Mouse (Mus musculus): ENCODE results near the gene Atp6v1g3. TPM values are rescaled to one million over a fixed set of nuclear protein-coding genes. Genes with fewer than 3 reads are reported as not detected.

Atp6v1g3 gene
- total and polyA plus RNA-seq, 2 experiments from 2014 or later: not detected

DNA sequence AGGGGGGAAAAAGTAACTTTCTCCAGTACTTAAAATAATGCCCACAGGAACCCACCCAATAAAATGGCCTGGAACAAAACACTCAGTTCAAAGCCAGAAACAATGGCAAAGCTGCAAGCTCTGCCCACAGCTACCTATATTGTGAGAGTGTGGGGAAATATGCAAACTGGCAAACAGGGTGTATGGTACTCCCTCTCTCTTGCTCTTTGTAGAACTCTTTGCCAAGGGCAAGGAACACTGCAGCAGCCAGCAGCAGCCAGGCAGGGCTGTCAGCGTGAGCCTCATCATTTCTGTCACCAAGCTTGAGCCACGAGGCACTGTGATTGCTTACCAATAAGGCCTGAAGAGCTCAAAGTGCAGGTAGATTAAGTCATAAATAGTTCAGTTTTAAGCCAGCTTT lies 53.0 kb downstream of the Atp6v1g3 start:
- no peak for TF ChIP-seq CTCF (IDR thresholded peaks at IDR 0.05; ENCODE audit: low read depth)
- 21% methylated on average over 2 of the region's 2 CpGs for WGBS
- H3K9ac ChIP-seq (replicated peaks; ENCODE audit: low read length): no peak overlapping the region
- H3K36me3 ChIP-seq (ENCODE audit: insufficient read depth, low read length): no peaks in the 10 kb centered on the region
- ATAC-seq (no peak), DNase-seq (ENCODE audit: low spot score) (no peak)
- peak overlapping the region; percentile 13; the same call in 1 of the 2 replicates for H3K4me2 ChIP-seq (ENCODE audit: low read depth, low read length)
- H3K4me1 ChIP-seq (ENCODE audit: insufficient read depth, low read length): no peaks in the 10 kb centered on the region
- H3K4me3 ChIP-seq (ENCODE audit: low read length): no peak overlapping the region
- no peak overlapping the region for H3K27ac ChIP-seq
- no peaks in the 10 kb centered on the region for H3K9me3 ChIP-seq (ENCODE audit: low read length)
- no peaks in the 10 kb centered on the region for H3K27me3 ChIP-seq (ENCODE audit: insufficient read depth, low read length)

GRCm38 (mm10) chr1:138327466-138328245 lies 54.1 kb downstream of the Atp6v1g3 start:
- no peaks in the 10 kb centered on the region for H3K4me1 ChIP-seq (ENCODE audit: insufficient read depth, low read length)
- no peaks in the 10 kb centered on the region for H3K36me3 ChIP-seq (ENCODE audit: insufficient read depth, low read length)
- H3K9me3 ChIP-seq (ENCODE audit: low read length): no peaks in the 10 kb centered on the region
- no peaks in the 10 kb centered on the region for H3K27me3 ChIP-seq (ENCODE audit: insufficient read depth, low read length)
- H3K4me2 ChIP-seq (ENCODE audit: low read depth, low read length): no peak overlapping the region
- H3K9ac ChIP-seq (replicated peaks; ENCODE audit: low read length): no peak overlapping the region
- 68% methylated on average over 18 of the region's 18 CpGs for WGBS
- TF ChIP-seq CTCF (IDR thresholded peaks at IDR 0.05; ENCODE audit: low read depth): no peak
- ATAC-seq (no peak), DNase-seq (ENCODE audit: low spot score) (no peak)
- H3K4me3 ChIP-seq (ENCODE audit: low read length): no peak overlapping the region
- no peak overlapping the region for H3K27ac ChIP-seq

- Histone ChIP-seq H3K9me3 (ENCODE audit: low read length) (no peaks in the 10 kb centered on the region), H3K4me3 (ENCODE audit: low read length) (peak overlapping the region; percentile 25; the same call in 1 of the 2 replicates), H3K9ac (replicated peaks; ENCODE audit: low read length) (no peak overlapping the region), H3K4me1 (ENCODE audit: insufficient read depth, low read length) (no peaks in the 10 kb centered on the region), H3K4me2 (ENCODE audit: low read depth, low read length) (peak overlapping the region; percentile 49), H3K36me3 (ENCODE audit: insufficient read depth, low read length) (no peaks in the 10 kb centered on the region), H3K27me3 (ENCODE audit: insufficient read depth, low read length) (no peaks in the 10 kb centered on the region), H3K27ac (no peak overlapping the region)
- ATAC-seq (no peak), DNase-seq (ENCODE audit: low spot score) (peak; percentile 81)
- peak; percentile 74 for TF ChIP-seq CTCF (IDR thresholded peaks at IDR 0.05; ENCODE audit: low read depth)
- 8% methylated on average over 12 of the region's 12 CpGs for whole genome bisulfite sequencing
These were observed 54.8 kb downstream of the Atp6v1g3 start for GRCm38 (mm10) chr1:138328320-138328719.

GRCm38 (mm10) chr1:138330556-138330955 lies 57.0 kb downstream of the Atp6v1g3 start:
- H3K4me3 ChIP-seq (ENCODE audit: low read length): no peak overlapping the region
- 93% methylated on average over 2 of the region's 2 CpGs for WGBS
- H3K9me3 ChIP-seq (ENCODE audit: low read length): no peaks in the 10 kb centered on the region
- DNase-seq (ENCODE audit: low spot score): no peak
- no peak for ATAC-seq
- no peaks in the 10 kb centered on the region for H3K27me3 ChIP-seq (ENCODE audit: insufficient read depth, low read length)
- no peak for TF ChIP-seq CTCF (IDR thresholded peaks at IDR 0.05; ENCODE audit: low read depth)
- no peak overlapping the region for H3K4me2 ChIP-seq (ENCODE audit: low read depth, low read length)
- no peaks in the 10 kb centered on the region for H3K4me1 ChIP-seq (ENCODE audit: insufficient read depth, low read length)
- H3K27ac ChIP-seq: no peak overlapping the region
- H3K36me3 ChIP-seq (ENCODE audit: insufficient read depth, low read length): no peaks in the 10 kb centered on the region
- no peak overlapping the region for H3K9ac ChIP-seq (replicated peaks; ENCODE audit: low read length)

DNA sequence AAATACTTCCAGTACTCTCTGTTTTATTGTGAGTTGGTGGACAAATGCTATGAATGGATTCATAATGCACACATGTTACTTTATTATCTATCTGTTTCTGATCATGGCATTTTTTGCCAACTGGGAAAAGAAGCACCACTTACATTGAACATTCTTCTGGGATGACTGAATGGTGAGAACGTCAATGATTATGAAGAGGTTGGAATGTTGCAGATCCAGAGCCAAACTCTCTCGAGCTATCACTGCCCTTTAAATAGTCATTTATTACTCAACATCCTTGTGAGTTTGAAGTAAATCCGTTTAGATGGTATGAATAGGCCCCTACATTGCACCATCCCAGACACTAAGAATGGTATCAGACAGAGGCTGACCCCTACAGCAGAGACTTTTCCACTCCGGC lies 58.1 kb downstream of the Atp6v1g3 start:
- TF ChIP-seq CTCF (IDR thresholded peaks at IDR 0.05; ENCODE audit: low read depth): no peak
- no peaks in the 10 kb centered on the region for H3K9me3 ChIP-seq (ENCODE audit: low read length)
- H3K4me2 ChIP-seq (ENCODE audit: low read depth, low read length): no peak overlapping the region
- no peaks in the 10 kb centered on the region for H3K27me3 ChIP-seq (ENCODE audit: insufficient read depth, low read length)
- 80% methylated on average over 4 of the region's 4 CpGs for WGBS
- no peaks in the 10 kb centered on the region for H3K4me1 ChIP-seq (ENCODE audit: insufficient read depth, low read length)
- no peaks in the 10 kb centered on the region for H3K36me3 ChIP-seq (ENCODE audit: insufficient read depth, low read length)
- H3K4me3 ChIP-seq (ENCODE audit: low read length): no peak overlapping the region
- no peak overlapping the region for H3K27ac ChIP-seq
- ATAC-seq: no peak
- DNase-seq (ENCODE audit: low spot score): no peak
- H3K9ac ChIP-seq (replicated peaks; ENCODE audit: low read length): no peak overlapping the region

GRCm38 (mm10) chr1:138334701-138335100 lies 61.2 kb downstream of the Atp6v1g3 start:
- no peaks in the 10 kb centered on the region for H3K4me1 ChIP-seq (ENCODE audit: insufficient read depth, low read length)
- no peak overlapping the region for H3K27ac ChIP-seq
- H3K27me3 ChIP-seq (ENCODE audit: insufficient read depth, low read length): no peaks in the 10 kb centered on the region
- DNase-seq (ENCODE audit: low spot score): no peak
- H3K4me3 ChIP-seq (ENCODE audit: low read length): no peak overlapping the region
- no peaks in the 10 kb centered on the region for H3K36me3 ChIP-seq (ENCODE audit: insufficient read depth, low read length)
- H3K4me2 ChIP-seq (ENCODE audit: low read depth, low read length): no peak overlapping the region
- no peak for TF ChIP-seq CTCF (IDR thresholded peaks at IDR 0.05; ENCODE audit: low read depth)
- H3K9me3 ChIP-seq (ENCODE audit: low read length): no peaks in the 10 kb centered on the region
- WGBS: 48% methylated on average over 2 of the region's 2 CpGs
- no peak overlapping the region for H3K9ac ChIP-seq (replicated peaks; ENCODE audit: low read length)
- ATAC-seq: no peak

DNA sequence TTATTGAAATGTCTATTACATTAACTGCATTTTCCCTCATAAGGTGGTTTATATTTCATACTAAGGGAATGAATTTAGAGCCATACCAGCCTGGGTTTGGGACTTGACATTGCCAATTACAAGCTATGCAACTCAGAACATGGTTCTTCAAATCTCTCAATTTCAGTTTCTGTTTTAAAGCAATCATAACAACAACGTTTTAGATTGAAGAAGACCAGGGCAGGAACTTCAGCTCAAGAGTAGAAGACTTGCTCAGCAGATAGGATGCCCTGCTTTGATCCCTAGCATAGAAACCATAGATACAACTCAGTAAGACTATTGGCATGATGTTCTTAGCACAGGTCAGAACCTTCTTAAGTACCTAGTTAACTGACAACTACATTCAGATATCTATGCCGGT lies 63.9 kb downstream of the Atp6v1g3 start:
- Histone ChIP-seq H3K9ac (replicated peaks; ENCODE audit: low read length) (no peak overlapping the region), H3K27ac (no peak overlapping the region), H3K4me2 (ENCODE audit: low read depth, low read length) (no peak overlapping the region), H3K9me3 (ENCODE audit: low read length) (no peaks in the 10 kb centered on the region), H3K4me3 (ENCODE audit: low read length) (no peak overlapping the region), H3K36me3 (ENCODE audit: insufficient read depth, low read length) (no peaks in the 10 kb centered on the region), H3K4me1 (ENCODE audit: insufficient read depth, low read length) (no peaks in the 10 kb centered on the region), H3K27me3 (ENCODE audit: insufficient read depth, low read length) (no peaks in the 10 kb centered on the region)
- TF ChIP-seq CTCF (IDR thresholded peaks at IDR 0.05; ENCODE audit: low read depth): no peak
- no peak for DNase-seq (ENCODE audit: low spot score)
- ATAC-seq: no peak
- WGBS: 84% methylated on average over 2 of the region's 2 CpGs

Other genes starting within 250 kb of the Atp6v1g3 start
- gene Ptprc, start 98.0 kb upstream of the Atp6v1g3 start, total RNA-seq (2014; rRNA removed): 1.2 and 2.0 TPM in 2 replicates
- 1.2 and 1.3 TPM in 2 replicates for gene Ptprc, start 98.0 kb upstream of the Atp6v1g3 start, polyA plus RNA-seq (2015; fragmentation: Nextera tagmentation; extraction: Ambion mirVana)

Measured in hindbrain, postnatal 0 days (tissue).